Mouse (Mus musculus) limb, embryonic 14.5 days (tissue): ENCODE measurements around the gene Ramp2. TPM values are rescaled to one million over a fixed set of nuclear protein-coding genes. Genes with fewer than 3 reads are reported as not detected.

Source experiments
- ATAC-seq: fragments of 200-750 bp; cut with Nextera tagmentation; 2 replicates; pipeline ENCODE4 v1.8.0; 2017; ENCODE audit warnings: low read depth, moderate number of reproducible peaks, moderate TSS enrichment; ENCODE audit not compliant: low FRiP score
- DNase-seq: peaks from one replicate; pipeline ENCODE4 v3.0.0-alpha.2; 2015; ENCODE audit warnings: low spot score
- H3K27ac ChIP-seq: fragments of 300-500 bp; sonication (generic); replicated peaks from 2 replicates; pipeline ENCODE4 v1.5.1; 2014; ENCODE audit warnings: low read depth, mild to moderate bottlenecking, low read length, moderate library complexity, mixed read lengths
- H3K27me3 ChIP-seq: fragments of 300-500 bp; sonication (generic); 2 replicates; pipeline ENCODE4 v1.6.1; 2014; ENCODE audit warnings: low read length, mixed read lengths; ENCODE audit not compliant: control insufficient read depth, insufficient read depth
- H3K36me3 ChIP-seq: fragments of 300-500 bp; sonication (generic); 2 replicates; pipeline ENCODE4 v1.6.1; 2014; ENCODE audit warnings: mild to moderate bottlenecking, low read length, moderate library complexity, mixed read lengths; ENCODE audit not compliant: control insufficient read depth, insufficient read depth
- H3K4me1 ChIP-seq: fragments of 300-500 bp; sonication (generic); 2 replicates; pipeline ENCODE4 v1.6.1; 2014; ENCODE audit warnings: antibody characterized with exemption, low read length, mixed read lengths; ENCODE audit not compliant: control insufficient read depth, insufficient read depth
- H3K4me2 ChIP-seq: fragments of 300-500 bp; sonication (generic); replicated peaks from 2 replicates; pipeline ENCODE4 v1.6.1; 2014; ENCODE audit warnings: low read depth, mild to moderate bottlenecking, low read length, moderate library complexity; ENCODE audit not compliant: severe bottlenecking
- H3K4me3 ChIP-seq: fragments of 300-500 bp; sonication (generic); replicated peaks from 2 replicates; pipeline ENCODE4 v1.5.1; 2014; ENCODE audit warnings: low read length
- H3K9ac ChIP-seq: fragments of 300-500 bp; sonication (generic); 2 replicates; pipeline ENCODE4 v1.6.1; 2014; ENCODE audit warnings: mild to moderate bottlenecking, low read depth, low read length, moderate library complexity; ENCODE audit not compliant: severe bottlenecking
- H3K9me3 ChIP-seq: fragments of 300-500 bp; sonication (generic); 2 replicates; pipeline ENCODE4 v1.6.1; 2016; ENCODE audit warnings: low read length; ENCODE audit not compliant: control insufficient read depth
- POLR2A ChIP-seq: fragments of 200-500 bp; IDR thresholded peaks from 2 replicates; pipeline ENCODE4 v1.8.0; 2012; ENCODE audit warnings: inconsistent platforms, mild to moderate bottlenecking, moderate library complexity, borderline replicate concordance; ENCODE audit not compliant: insufficient read depth, insufficient read length; ENCODE audit errors: extremely low read depth
- WGBS: fragments of 180-500 bp; shearing (Covaris S2); extraction: QIAGEN DNeasy Blood & Tissue Kit; methylation state at CpG from one replicate; pipeline ENCODE4 v1.1.7; 2014; 5-methylcytosine and 5-hydroxymethylcytosine counted together
- polyA plus RNA-seq, 2 experiments: library from polyadenylated mRNA; depleted of rRNA in 1 of 2; stranded (reverse) in 1 of 2; unstranded in 1 of 2; fragments of >200 nt; fragmentation: Nextera tagmentation in 1 of 2; extraction: Ambion mirVana in 1 of 2; gene quantifications; 2 replicates each; pipeline versions ENCODE4 v1.2.1 to v1.2.3; 2012 to 2014

The Ramp2 gene
- polyA plus RNA-seq, 2 experiments: 89.4 to 98.9 TPM

DNA sequence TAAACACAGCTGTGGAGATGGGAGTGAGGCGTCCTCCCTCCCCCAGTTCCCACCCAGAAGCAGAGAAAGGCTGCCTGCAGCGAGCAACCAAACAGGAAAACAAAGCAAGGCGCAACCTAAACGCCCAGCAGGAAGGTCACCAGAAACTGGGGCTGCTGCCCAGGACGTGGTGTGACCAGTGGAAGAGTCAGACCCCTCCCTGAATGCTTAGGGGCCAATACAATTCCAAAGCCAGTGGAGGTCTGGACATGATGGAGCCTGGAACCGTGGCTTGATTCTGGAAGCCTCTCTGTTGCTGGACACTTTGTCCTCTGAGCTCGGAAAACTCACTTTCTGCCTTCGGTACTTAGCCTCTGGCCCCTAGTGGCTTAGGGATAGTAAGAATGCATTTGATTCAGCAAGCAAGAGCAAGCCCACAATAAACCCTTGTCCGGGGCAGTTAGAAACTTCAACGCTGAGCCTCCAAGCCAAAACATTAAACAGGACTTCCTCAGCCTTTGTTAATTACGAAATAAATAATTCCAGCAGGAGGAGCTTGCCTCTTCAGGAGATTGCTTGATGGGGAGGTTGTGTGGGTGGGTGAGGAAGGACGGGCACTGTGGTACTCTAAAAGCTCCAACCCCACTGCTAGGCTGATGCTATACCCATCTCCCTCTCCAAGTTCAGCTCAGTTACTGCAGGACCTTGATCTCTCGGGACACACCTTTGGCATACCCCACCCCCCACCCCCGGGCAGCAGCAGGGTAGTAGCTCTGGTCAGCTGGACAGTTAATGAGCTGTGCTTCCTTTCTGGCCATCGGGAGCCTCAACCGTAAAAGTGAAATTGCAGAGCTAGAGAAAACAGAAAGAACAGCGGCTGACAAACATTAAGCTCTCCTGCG, 14.6 kb upstream of the Ramp2 start:
- Histone ChIP-seq H3K4me2 (peak overlapping the region; percentile 37), H3K36me3 (no peaks in the 10 kb centered on the region), H3K27me3 (no peaks in the 10 kb centered on the region), H3K4me3 (0 out of 2 replicates have a peak overlapping the region, but pooled peaks have one; percentile 5), H3K27ac (peak overlapping the region; percentile 35), H3K9me3 (no peaks in the 10 kb centered on the region), H3K9ac (peak overlapping the region; percentile 28; the same call in 1 of the 2 replicates), H3K4me1 (peaks cover 29% of the 10 kb centered on the region)
- no peak for DNase-seq
- ATAC-seq: no peak
- TF ChIP-seq POLR2A: no peak
- WGBS: 5% methylated on average over 18 of the region's 18 CpGs

- H3K9ac ChIP-seq: 0 out of 2 replicates have a peak overlapping the region, but pooled peaks have one; percentile 28
- H3K36me3 ChIP-seq: no peaks in the 10 kb centered on the region
- peak overlapping the region; percentile 37 for H3K4me2 ChIP-seq
- WGBS: 48% methylated on average over 6 of the region's 6 CpGs
- H3K9me3 ChIP-seq: no peaks in the 10 kb centered on the region
- H3K27me3 ChIP-seq: no peaks in the 10 kb centered on the region
- ATAC-seq (peak; percentile 53; the same call in 1 of the 2 replicates), DNase-seq (peak; percentile 48)
- TF ChIP-seq POLR2A: no peak
- H3K4me3 ChIP-seq: 0 out of 2 replicates have a peak overlapping the region, but pooled peaks have one; percentile 5
- H3K4me1 ChIP-seq: peaks cover 29% of the 10 kb centered on the region
- peak overlapping the region; percentile 35 for H3K27ac ChIP-seq
These were observed 13.6 kb upstream of the Ramp2 start for GRCm38 (mm10) chr11:101232010-101232839.

GRCm38 (mm10) chr11:101233240-101233639, 12.6 kb upstream of the Ramp2 start:
- no peak for DNase-seq
- Histone ChIP-seq H3K27ac (no peak overlapping the region), H3K36me3 (no peaks in the 10 kb centered on the region), H3K9ac (no peak overlapping the region), H3K4me2 (no peak overlapping the region), H3K4me3 (no peak overlapping the region), H3K27me3 (no peaks in the 10 kb centered on the region), H3K9me3 (no peaks in the 10 kb centered on the region), H3K4me1 (peaks cover 29% of the 10 kb centered on the region)
- no peak for ATAC-seq
- no peak for TF ChIP-seq POLR2A
- WGBS: 90% methylated on average over 1 of the region's 1 CpGs

DNA sequence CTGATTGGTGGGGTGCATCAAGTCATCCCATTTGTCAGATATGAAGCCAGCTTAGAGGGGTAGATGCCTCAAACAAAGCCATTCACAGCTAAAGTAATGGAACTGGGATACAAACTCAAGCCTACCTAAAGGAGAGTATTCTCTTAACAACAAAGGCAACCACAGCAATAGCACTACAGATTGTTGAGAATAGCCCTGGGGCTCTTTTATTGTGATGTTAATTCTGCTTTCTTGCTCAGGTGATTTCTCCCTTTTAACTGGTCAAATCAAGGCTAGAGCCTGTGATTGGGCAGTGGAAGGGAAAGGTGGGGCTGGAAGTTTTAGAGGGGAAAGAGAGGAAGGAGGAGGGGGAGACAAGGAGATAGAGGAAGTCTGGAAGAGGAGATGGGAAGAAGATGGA, 11.7 kb upstream of the Ramp2 start:
- H3K4me2 ChIP-seq: no peak overlapping the region
- H3K9me3 ChIP-seq: no peaks in the 10 kb centered on the region
- TF ChIP-seq POLR2A: no peak
- no peak overlapping the region for H3K27ac ChIP-seq
- no peak overlapping the region for H3K9ac ChIP-seq
- H3K27me3 ChIP-seq: no peaks in the 10 kb centered on the region
- ATAC-seq (no peak), DNase-seq (no peak)
- no peaks in the 10 kb centered on the region for H3K36me3 ChIP-seq
- no peak overlapping the region for H3K4me3 ChIP-seq
- peaks cover 29% of the 10 kb centered on the region for H3K4me1 ChIP-seq

DNA sequence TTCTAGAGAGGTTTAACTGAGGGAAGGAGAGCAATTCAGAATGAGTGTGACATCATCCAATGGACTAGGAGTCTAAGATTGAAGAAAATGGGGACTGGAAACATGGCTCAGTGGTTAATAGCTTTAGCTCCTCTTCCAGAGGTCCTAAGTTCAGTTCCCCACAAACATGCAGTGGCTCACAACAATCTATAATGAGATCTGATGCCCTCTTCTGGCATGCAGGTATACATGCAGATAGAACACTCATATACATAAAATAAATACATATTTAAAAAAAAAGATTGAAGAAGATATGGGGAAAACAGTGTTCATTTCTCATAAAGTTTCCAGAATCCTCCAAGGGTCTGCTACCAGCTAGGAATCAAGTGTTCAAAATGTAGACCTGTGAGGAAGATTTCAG, 10.4 kb upstream of the Ramp2 start:
- Histone ChIP-seq H3K9ac (no peak overlapping the region), H3K4me1 (peaks cover 21% of the 10 kb centered on the region), H3K4me2 (no peak overlapping the region), H3K4me3 (no peak overlapping the region), H3K9me3 (no peaks in the 10 kb centered on the region), H3K36me3 (no peaks in the 10 kb centered on the region), H3K27ac (no peak overlapping the region), H3K27me3 (no peaks in the 10 kb centered on the region)
- no peak for TF ChIP-seq POLR2A
- ATAC-seq (no peak), DNase-seq (no peak)
